Mouse (Mus musculus): ENCODE results near the gene Olfr586.

Olfr586 gene

DNA sequence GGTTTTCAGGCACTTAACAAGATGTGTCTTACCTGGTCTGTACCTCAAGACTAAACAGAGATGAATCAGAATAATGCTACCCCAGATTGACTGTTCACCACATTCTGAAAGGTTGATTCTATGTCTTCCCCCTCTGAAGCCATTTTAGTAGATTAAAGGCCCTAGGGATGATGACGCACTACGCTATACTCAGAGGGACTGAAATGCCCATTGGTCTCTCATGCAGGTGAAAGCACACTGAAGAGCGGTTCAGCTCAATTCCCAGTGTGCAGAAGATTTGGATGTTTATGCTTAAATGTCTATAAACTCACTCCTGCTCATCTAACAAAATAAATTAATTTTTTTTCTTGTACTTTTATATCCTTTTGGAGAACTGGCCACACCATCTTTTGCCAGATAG, at the start of gene Olfr586:
Gene Olfr586 (minus strand): TSS at position 101 of the 400 bp plus-strand sequence.
- in situ Hi-C loops (cut with MboI, MseI), result no loop called here

- in situ Hi-C loops (cut with MboI, MseI), result no loop called here
These were observed 44.3 kb upstream of the Olfr586 start for GRCm38 (mm10) chr7:103169697-103170096.

- in situ Hi-C loops (cut with MboI, MseI), result no loop called here
These were observed 30.8 kb upstream of the Olfr586 start, which contains the start of gene Olfr589 for GRCm38 (mm10) chr7:103156256-103156655. TSS of gene Olfr589 (minus strand) at chr7:103156356.

GRCm38 (mm10) chr7:103140579-103140978, 15.1 kb upstream of the Olfr586 start, which contains the start of gene Olfr588-ps1:
TSS of gene Olfr588-ps1 (plus strand) at chr7:103140879.
- in situ Hi-C loops (cut with MboI, MseI), result no loop called here

- in situ Hi-C loops (cut with MboI, MseI), result no loop called here
These were observed 6.0 kb downstream of the Olfr586 start for GRCm38 (mm10) chr7:103119406-103119805.

DNA sequence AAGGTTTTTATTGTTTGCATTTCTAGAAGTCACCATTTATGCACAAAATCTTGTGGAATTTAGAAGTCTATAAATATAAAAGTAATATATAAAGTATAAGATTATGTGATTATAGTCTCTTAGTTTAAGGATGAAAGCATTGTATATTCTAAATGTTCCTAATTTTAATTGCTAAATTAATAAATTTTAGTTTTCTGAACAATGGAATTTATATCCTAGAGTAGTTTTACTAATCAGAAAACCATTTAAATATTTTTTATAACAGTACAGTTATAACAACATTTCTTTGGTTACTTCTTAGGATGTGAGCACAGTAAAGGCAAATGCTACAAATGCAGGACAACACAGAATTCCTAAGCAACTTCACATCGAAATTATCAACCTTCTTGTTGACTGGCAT, 28.0 kb downstream of the Olfr586 start, which contains the start of gene Olfr585:
Gene Olfr585 (plus strand): TSS at position 301 of the 400 bp plus-strand sequence.
- in situ Hi-C loops (cut with MboI, MseI), result no loop called here

GRCm38 (mm10) chr7:103081585-103081984, 43.9 kb downstream of the Olfr586 start, which contains the start of gene Olfr584:
TSS of gene Olfr584 (plus strand) at chr7:103081885.
- in situ Hi-C loops (cut with MboI, MseI), result no loop called here
